Mouse (Mus musculus) spleen, adult 2 months (tissue): Measurements from ENCODE around the gene Prpf4.

Experiments
- CTCF ChIP-seq: fragments of 200-500 bp; IDR thresholded peaks from 2 replicates; pipeline ENCODE4 v1.5.1; 2011; ENCODE audit warnings: mild to moderate bottlenecking, inconsistent platforms; ENCODE audit not compliant: insufficient read depth, insufficient read length, insufficient replicate concordance; ENCODE audit errors: extremely low read depth
- POLR2A ChIP-seq: fragments of 200-500 bp; IDR thresholded peaks from 2 replicates; pipeline ENCODE4 v1.6.1; 2011; ENCODE audit warnings: low read depth, low read length, inconsistent platforms

DNA sequence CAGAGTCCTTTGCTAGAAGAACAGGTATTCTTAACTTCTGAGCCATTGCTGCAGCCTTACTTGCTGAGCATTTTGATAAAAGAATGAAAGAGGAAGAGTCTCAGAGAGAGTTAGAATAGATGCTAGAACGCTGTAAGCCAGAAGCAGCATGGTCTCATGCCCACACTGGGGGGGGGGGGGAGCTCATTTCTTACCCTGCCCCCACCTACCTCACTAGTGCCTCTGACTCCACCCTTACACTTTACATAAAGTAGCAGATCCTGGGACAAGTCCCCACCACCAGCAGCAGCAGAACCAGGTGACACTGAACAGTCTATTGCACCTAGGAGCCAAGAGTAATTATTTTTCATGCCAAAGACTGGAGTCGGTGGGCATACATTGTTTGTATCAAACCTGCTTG, 66.5 kb downstream of the Prpf4 start:
- TF ChIP-seq POLR2A, result no peak
- TF ChIP-seq CTCF, result no peak
